Mouse (Mus musculus) testis, adult 2 months (tissue): Measurements from ENCODE around the gene Trappc5.

Source experiments
- CTCF ChIP-seq: fragments of 200-500 bp; IDR thresholded peaks from 2 replicates; pipeline ENCODE4 v1.5.1; 2012; ENCODE audit warnings: low read depth, mild to moderate bottlenecking, inconsistent platforms, low read length, moderate library complexity; ENCODE audit not compliant: control insufficient read depth, insufficient read depth, insufficient replicate concordance
- POLR2A ChIP-seq: fragments of 200-500 bp; IDR thresholded peaks from 2 replicates; pipeline ENCODE4 v1.6.1; 2012; ENCODE audit warnings: low read depth, mild to moderate bottlenecking, inconsistent platforms, low read length, moderate library complexity; ENCODE audit not compliant: control insufficient read depth

DNA sequence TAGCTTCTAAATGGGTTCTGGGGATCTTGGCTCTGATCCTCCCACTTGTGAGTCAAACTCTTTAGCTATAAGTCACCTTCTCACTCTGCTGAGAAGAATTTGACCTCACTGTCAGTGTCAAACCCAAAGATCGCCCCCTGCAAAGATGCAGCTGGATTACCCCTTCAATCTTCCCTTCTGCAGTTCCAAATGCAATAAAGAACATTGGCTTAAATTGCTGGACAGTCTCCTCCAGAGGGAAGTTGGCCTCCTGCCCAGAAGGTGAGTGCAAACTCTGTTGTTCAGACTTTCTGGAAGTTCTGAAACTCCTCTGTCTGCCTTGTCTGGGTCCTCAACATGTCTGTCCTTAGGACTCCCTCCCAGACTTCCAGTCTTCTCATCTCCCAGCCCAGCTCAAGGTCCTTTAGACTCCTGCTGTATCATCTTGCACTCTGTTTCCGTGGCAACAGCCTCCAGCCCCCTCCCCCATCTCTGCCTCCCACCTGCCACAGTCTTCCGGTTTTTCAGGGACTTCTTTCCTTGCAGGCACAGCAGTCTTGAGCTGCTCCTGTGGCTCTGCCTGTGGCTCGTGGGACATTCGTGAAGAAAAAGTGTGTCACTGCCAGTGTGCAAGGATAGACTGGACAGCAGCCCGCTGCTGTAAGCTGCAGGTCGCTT is 19.2 kb upstream of the Trappc5 start:
- TF ChIP-seq CTCF (no peak), POLR2A (no peak)
